Mouse (Mus musculus) embryo, embryonic 11.5 days (tissue): ENCODE results near the gene Whrn.
A peak's percentile ranks its signal among the peaks of the same experiment; 100 is the strongest.

Source experiments
- DNase-seq: peaks from one replicate; pipeline ENCODE4 v3.0.0-alpha.2; 2012; ENCODE audit warnings: low read depth, low spot score

Whrn gene

DNA sequence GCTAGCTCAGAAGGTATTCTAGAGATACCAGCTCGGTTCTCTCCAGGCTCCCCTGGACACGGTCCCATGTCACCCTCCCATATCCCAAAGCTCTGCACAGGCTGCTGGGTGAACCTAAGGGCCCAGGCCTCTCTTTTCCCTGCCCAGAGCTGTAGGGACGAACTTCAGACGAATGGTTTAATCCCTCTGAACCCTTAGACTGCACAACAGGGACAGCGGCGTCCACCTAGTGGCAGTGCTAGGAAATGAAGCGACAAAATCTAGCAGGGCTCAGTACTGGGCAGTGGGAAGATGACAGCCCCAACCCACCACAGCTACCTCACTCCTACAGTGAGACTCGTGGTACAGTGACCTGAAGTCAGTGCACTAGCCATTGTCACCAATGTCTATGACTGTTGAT lies 87.1 kb downstream of the Whrn start:
- DNase-seq = no peak

DNA sequence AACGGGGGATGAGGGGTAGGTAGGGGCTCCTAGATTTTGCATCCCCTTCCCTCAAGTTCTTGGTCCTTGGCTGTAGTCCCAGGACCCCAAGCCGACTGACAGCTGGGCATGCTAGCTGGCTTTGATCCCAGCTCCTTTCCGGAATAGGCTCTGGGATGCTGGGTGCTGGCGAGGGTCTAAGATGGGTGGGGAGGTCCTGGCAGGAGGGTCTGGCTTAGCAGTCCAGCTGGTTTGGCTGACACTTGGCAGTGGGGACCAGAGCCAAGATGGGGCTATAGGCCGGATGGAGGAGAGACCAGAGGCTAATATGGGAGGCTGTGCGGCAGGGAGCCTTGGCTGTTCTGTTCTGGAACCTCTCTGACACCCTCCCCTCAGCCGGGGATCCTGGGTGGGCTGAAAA lies 87.5 kb downstream of the Whrn start:
- no peak for DNase-seq

DNA sequence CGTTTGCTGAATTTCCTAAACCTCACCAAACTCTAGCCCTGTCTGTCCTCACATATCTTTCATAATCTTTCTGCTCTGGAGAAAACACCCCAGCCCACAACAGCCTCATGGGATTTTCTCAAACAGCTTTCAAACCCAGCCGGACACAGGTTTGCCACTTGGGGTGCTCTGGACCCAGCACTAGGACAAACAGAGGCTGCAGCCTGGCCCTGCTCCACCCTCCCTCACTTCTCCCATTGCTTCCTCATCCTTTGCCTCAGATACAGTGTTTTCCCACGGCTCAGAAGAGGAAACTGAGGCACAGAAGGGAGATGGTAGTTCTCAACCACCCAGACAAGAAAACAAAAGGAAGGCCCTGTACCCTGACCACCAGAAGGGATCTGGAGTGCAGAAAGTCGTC lies 90.1 kb downstream of the Whrn start:
- DNase-seq = no peak

GRCm38 (mm10) chr4:63405051-63405450 lies 90.7 kb downstream of the Whrn start:
- DNase-seq = no peak

DNA sequence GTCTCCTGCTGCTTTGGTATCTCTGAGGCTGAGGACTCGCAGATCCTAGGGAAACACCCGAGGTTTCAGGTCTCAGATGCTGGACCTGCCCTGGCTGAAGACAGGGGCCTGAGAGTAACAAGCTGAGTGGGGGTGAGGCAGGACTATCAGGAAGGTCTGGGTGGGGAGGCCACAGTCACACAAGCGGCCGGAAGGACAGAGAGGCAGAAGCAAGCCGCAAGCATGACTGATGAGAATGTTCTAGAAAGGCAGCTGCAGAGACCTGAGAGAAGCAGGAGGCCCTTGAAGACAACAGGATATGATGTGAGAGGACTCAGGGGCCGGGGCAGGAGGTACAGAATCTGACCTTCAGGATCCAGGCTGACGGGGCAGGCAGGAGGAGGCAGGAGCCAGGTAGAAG lies 91.6 kb downstream of the Whrn start:
- DNase-seq = no peak

DNA sequence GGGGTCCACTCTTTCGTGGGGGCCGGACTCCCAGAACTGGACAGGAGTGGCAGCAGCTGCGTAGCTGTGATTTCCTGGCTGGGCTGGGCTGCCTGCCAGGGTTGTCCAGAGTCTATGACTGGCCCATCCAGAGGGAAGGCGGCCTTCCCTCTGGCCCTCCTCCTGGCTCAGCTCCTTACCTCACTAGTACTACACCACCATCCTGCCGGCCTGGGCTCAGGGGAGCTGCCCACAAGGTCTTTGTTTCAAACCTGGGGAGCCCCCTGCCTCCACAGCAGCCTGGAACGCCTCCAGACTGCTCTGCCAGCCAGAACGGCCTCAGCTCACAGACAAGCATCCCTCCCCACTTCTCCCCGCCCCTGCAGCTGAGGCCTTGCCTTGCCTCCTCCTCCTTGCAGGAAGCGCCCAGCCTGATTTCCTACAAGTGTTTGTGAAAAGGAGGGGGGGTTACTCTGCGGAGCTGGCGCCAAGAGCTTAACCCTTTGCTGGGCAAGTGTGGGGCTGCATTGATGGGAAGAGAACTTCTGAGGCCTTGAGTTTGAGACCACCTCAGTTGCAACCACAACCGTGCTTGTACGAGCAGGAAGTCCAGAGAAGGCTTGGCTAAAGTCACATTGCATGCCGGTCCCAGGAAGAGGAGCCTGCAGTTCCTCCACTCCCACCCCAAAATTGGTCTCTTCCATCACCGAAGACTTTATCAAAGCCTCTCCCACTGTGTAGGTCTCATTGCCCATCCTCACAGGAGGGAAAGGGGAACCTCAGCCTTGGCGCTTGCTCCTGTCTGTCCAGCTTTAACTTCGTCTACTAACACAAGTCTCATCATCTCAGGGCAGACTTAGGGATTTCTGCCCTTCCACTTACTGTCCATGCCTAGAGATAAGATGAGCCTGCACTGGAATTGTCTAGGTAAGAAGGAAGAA lies 92.5 kb downstream of the Whrn start, which contains the start of gene Akna:
Gene Akna, minus strand, starts transcription at position 315 of the 920 bp plus-strand sequence.
- DNase-seq = peak; percentile 69

DNA sequence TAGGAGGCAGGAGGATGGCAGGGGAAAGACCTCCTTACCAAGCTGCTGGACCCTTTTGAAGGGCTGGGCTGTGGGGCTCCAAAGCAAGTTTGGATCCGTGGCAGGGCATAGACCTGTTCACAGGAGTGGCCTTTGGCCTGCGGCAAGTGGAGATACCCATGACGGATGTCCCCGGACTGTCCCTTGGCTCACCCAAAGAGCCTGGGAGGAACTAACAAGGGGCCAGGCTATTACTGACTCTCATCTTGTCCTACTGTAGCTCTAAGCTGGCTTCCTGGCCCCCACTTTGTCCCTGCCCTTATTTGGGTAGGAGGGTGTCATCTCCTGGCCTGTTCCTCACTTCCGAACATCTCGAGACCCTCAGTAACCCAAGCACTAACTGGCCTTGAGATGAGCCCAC lies 93.2 kb downstream of the Whrn start:
- DNase-seq = no peak

- DNase-seq = no peak
Observed at GRCm38 (mm10) chr4:63402056-63402455, 93.7 kb downstream of the Whrn start.

- DNase-seq = no peak
Observed at GRCm38 (mm10) chr4:63401620-63402019, 94.2 kb downstream of the Whrn start.

- no peak for DNase-seq
Observed at GRCm38 (mm10) chr4:63400541-63401306, 95.1 kb downstream of the Whrn start.

DNA sequence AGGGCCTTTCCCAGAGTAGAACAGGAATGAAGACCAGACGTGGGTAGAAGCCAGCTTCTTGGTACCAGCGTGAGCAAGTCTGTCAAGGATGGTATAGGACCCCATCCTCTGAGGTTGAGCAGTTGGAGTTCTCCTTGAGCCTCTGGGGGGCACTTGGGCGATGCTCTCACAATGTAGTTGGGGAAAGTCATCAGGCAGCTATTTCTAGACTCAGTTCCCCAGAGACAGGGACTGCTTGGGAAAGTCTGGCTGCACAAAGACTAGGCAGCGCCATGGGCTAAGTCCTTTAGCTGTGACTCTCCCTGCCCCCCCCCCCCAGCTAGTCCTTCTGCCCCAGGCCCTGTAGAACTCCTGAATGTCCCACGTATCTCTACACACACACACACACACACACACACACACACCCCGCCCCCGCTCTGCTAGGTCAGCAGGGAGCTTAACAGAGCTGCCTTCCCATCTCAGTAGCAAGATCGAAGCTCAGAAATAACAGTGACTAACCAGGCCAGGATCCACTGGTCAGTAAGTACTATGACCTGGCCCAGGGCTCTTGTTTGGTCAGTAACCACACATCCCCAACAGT lies 96.0 kb downstream of the Whrn start:
- no peak for DNase-seq

GRCm38 (mm10) chr4:63398854-63399609 lies 96.8 kb downstream of the Whrn start:
- DNase-seq = no peak

- no peak for DNase-seq
Observed at GRCm38 (mm10) chr4:63397981-63398537, 97.7 kb downstream of the Whrn start.

- no peak for DNase-seq
Observed at GRCm38 (mm10) chr4:63391322-63391721, 104.5 kb downstream of the Whrn start.

- no peak for DNase-seq
Observed at GRCm38 (mm10) chr4:63389887-63390528, 105.8 kb downstream of the Whrn start.

- no peak for DNase-seq
Observed at GRCm38 (mm10) chr4:63389121-63389886, 106.5 kb downstream of the Whrn start.

DNA sequence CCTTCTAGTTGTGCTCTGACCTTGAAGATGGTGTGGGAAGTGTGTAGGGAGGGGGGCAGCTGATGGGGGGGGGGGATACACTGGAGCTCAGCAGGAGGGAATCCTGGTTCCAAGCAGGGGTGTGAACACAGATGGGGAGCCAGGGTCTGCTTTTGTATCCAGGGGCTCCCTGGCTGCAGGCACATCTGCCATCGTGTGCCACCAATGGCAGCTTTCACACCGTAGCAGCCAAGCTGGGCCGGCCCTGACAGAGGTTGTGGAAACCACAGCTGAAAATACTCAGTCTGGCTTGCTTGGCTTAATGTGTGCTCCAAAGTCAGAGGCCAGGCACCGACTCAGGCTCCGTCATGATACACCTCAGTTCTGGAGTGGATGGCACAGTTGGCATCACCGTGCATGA lies 107.8 kb downstream of the Whrn start:
- DNase-seq = no peak

DNA sequence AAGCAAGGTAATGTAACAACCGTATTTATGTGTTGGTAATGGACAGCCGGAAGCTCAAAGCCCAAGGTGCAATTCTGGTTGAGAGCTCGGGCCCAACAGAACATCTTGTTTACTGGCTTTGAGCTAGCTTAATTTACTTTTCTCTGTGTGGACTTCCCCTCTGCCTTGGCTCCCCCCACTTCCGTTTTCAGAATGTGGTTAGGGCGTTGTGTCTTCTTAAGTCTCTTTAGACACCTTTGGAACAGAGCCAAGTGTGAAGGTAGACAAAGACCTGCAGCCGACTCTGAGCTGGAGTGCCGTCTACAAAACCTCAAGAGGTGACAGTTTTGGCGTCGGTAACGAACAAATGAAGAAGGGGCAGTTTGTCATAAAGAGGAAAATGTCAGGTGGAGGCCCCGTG lies 110.0 kb downstream of the Whrn start:
- DNase-seq = no peak

GRCm38 (mm10) chr4:63385253-63385652 lies 110.5 kb downstream of the Whrn start:
- no peak for DNase-seq

DNA sequence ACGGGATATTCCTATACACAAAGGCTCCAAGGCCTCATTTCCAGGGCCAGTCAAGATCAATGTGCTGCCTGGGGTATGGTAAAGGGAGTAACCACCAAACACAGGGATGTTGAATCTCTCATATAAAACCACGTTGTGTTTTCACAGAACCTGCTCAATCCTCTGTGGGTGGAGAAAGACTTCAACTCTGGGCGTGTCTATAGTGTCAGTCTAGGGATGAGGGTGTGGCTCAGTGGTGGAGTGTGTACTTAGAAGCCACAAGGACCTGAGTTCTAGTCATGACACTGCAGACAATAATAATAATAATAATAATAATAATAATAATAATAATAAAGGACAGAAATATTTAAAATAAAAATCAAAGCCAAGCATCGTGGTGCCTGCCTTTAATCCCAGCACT lies 111.5 kb downstream of the Whrn start:
- no peak for DNase-seq
